Mouse (Mus musculus): ENCODE results near the gene Hist1h2bh. TPM values are rescaled to one million over a fixed set of nuclear protein-coding genes. Genes with fewer than 3 reads are reported as not detected.
A peak's percentile ranks its signal among the peaks of the same experiment; 100 is the strongest.
"Not testable (repeated sequence)": the region's sequence is repeated elsewhere in the genome, so short reads cannot be mapped to it uniquely, and the experiment has no call there.

The Hist1h2bh gene
- polyA plus RNA-seq, 2 experiments: 1.4 to 6.7 TPM

GRCm38 (mm10) chr13:23542225-23542980 lies 789 bp downstream of the Hist1h2bh start:
- DNase-seq (ENCODE audit: low read depth in 3 of 3, low spot score in 3 of 3); H3K9me3 ChIP-seq (ENCODE audit: control insufficient read depth, low read length); H3K27me3 ChIP-seq (ENCODE audit: control insufficient read depth, insufficient read depth, low read length); H3K36me3 ChIP-seq (replicated peaks; ENCODE audit: control insufficient read depth, insufficient read depth, low read depth): not testable (repeated sequence)
- peak overlapping the region; percentile 99 for H3K27ac ChIP-seq
- H3K9ac ChIP-seq (replicated peaks): peak overlapping the region; percentile 96
- H3K4me1 ChIP-seq (replicated peaks; ENCODE audit: control insufficient read depth in 2 of 2, insufficient read depth in 2 of 2, low read length in 1 of 2): peaks cover 9 to 18% of the 10 kb centered on the region in 2 experiments
- TF ChIP-seq EP300 (IDR thresholded peaks at IDR 0.05; ENCODE audit: low read depth): peak; percentile 4; the same call in 1 of the 2 replicates
- H3K4me2 ChIP-seq (ENCODE audit: low read depth): peak overlapping the region; percentile 90
- 0 out of 2 replicates have a peak, but pooled peaks have one; percentile 1 for ATAC-seq (ENCODE audit: insufficient read depth)
- H3K4me3 ChIP-seq (ENCODE audit: insufficient read depth in 1 of 2, low read depth in 2 of 2, low read length in 2 of 2): peak overlapping the region; percentile 66 to 75
- 4% methylated on average over 3 of the region's 3 CpGs for whole genome bisulfite sequencing (ENCODE audit: insufficient replicate concordance)

GRCm38 (mm10) chr13:23541497-23541896 lies 1.7 kb downstream of the Hist1h2bh start:
- DNase-seq (ENCODE audit: low read depth in 3 of 3, low spot score in 3 of 3): no peak
- TF ChIP-seq EP300 (IDR thresholded peaks at IDR 0.05; ENCODE audit: low read depth): no peak
- no peak for TF ChIP-seq CTCF (IDR thresholded peaks at IDR 0.05; ENCODE audit: low read depth)
- H3K4me2 ChIP-seq (ENCODE audit: low read depth): peak overlapping the region; percentile 90
- H3K9me3 ChIP-seq (ENCODE audit: control insufficient read depth, low read length): no peaks in the 10 kb centered on the region
- WGBS (ENCODE audit: insufficient replicate concordance): 61% methylated on average over 3 of the region's 3 CpGs
- H3K4me1 ChIP-seq (replicated peaks; ENCODE audit: control insufficient read depth in 2 of 2, insufficient read depth in 2 of 2, low read length in 1 of 2): peaks cover 17 to 24% of the 10 kb centered on the region in 2 experiments
- no peaks in the 10 kb centered on the region for H3K27me3 ChIP-seq (ENCODE audit: control insufficient read depth, insufficient read depth, low read length)
- H3K4me3 ChIP-seq (ENCODE audit: insufficient read depth in 1 of 2, low read depth in 2 of 2, low read length in 2 of 2): peak overlapping the region in 1 of 2 experiments; percentile 66; a peak in 3 of 4 replicates
- ATAC-seq (ENCODE audit: insufficient read depth): no peak
- H3K27ac ChIP-seq: peak overlapping the region; percentile 76
- H3K36me3 ChIP-seq (replicated peaks; ENCODE audit: control insufficient read depth, insufficient read depth, low read depth): no peaks in the 10 kb centered on the region
- peak overlapping the region; percentile 65 for H3K9ac ChIP-seq (replicated peaks)

- Histone ChIP-seq H3K9ac (replicated peaks) (peak overlapping the region; percentile 53), H3K4me1 (replicated peaks; ENCODE audit: control insufficient read depth in 2 of 2, insufficient read depth in 2 of 2, low read length in 1 of 2) (peaks cover 17 to 21% of the 10 kb centered on the region in 2 experiments), H3K27ac (peak overlapping the region; percentile 100)
- not testable (repeated sequence) for H3K4me2 ChIP-seq (ENCODE audit: low read depth); H3K36me3 ChIP-seq (replicated peaks; ENCODE audit: control insufficient read depth, insufficient read depth, low read depth); H3K4me3 ChIP-seq (ENCODE audit: insufficient read depth in 1 of 2, low read depth in 2 of 2, low read length in 2 of 2); DNase-seq (ENCODE audit: low read depth in 3 of 3, low spot score in 3 of 3); H3K9me3 ChIP-seq (ENCODE audit: control insufficient read depth, low read length); ATAC-seq (ENCODE audit: insufficient read depth); H3K27me3 ChIP-seq (ENCODE audit: control insufficient read depth, insufficient read depth, low read length)
- WGBS (ENCODE audit: insufficient replicate concordance): 79% methylated on average over 1 of the region's 1 CpGs
These were observed 3.4 kb downstream of the Hist1h2bh start for GRCm38 (mm10) chr13:23539821-23540220.

- ATAC-seq (ENCODE audit: insufficient read depth) (no peak), DNase-seq (ENCODE audit: low read depth in 3 of 3, low spot score in 3 of 3) (no peak)
- 72% methylated on average over 5 of the region's 5 CpGs for WGBS (ENCODE audit: insufficient replicate concordance)
- H3K9me3 ChIP-seq (ENCODE audit: control insufficient read depth, low read length): no peaks in the 10 kb centered on the region
- H3K27me3 ChIP-seq (ENCODE audit: control insufficient read depth, insufficient read depth, low read length): no peaks in the 10 kb centered on the region
- H3K36me3 ChIP-seq (replicated peaks; ENCODE audit: control insufficient read depth, insufficient read depth, low read depth): no peaks in the 10 kb centered on the region
- H3K4me1 ChIP-seq (replicated peaks; ENCODE audit: control insufficient read depth in 2 of 2, insufficient read depth in 2 of 2, low read length in 1 of 2): peaks cover 17 to 23% of the 10 kb centered on the region in 2 experiments
- H3K9ac ChIP-seq (replicated peaks): peak overlapping the region; percentile 55
- H3K4me3 ChIP-seq (ENCODE audit: insufficient read depth in 1 of 2, low read depth in 2 of 2, low read length in 2 of 2): no peak overlapping the region
- TF ChIP-seq CTCF (IDR thresholded peaks at IDR 0.05; ENCODE audit: low read depth): no peak
- no peak for TF ChIP-seq EP300 (IDR thresholded peaks at IDR 0.05; ENCODE audit: low read depth)
- peak overlapping the region; percentile 100 for H3K27ac ChIP-seq
- H3K4me2 ChIP-seq (ENCODE audit: low read depth): peak overlapping the region; percentile 95
These were observed 4.9 kb downstream of the Hist1h2bh start for GRCm38 (mm10) chr13:23538249-23538648.

- TF ChIP-seq CTCF (IDR thresholded peaks at IDR 0.05; ENCODE audit: low read depth) (no peak), EP300 (IDR thresholded peaks at IDR 0.05; ENCODE audit: low read depth) (no peak)
- H3K36me3 ChIP-seq (replicated peaks; ENCODE audit: control insufficient read depth, insufficient read depth, low read depth): no peaks in the 10 kb centered on the region
- H3K4me3 ChIP-seq (ENCODE audit: insufficient read depth in 1 of 2, low read depth in 2 of 2, low read length in 2 of 2): peak overlapping the region in 1 of 2 experiments; percentile 74; a peak in 2 of 4 replicates
- DNase-seq (ENCODE audit: low read depth in 3 of 3, low spot score in 3 of 3): no peak
- H3K27me3 ChIP-seq (ENCODE audit: control insufficient read depth, insufficient read depth, low read length): no peaks in the 10 kb centered on the region
- H3K4me2 ChIP-seq (ENCODE audit: low read depth): peak overlapping the region; percentile 95
- peak overlapping the region; percentile 100 for H3K27ac ChIP-seq
- H3K4me1 ChIP-seq (replicated peaks; ENCODE audit: control insufficient read depth in 2 of 2, insufficient read depth in 2 of 2, low read length in 1 of 2): peaks cover 28 to 29% of the 10 kb centered on the region in 2 experiments
- WGBS (ENCODE audit: insufficient replicate concordance): 64% methylated on average over 3 of the region's 3 CpGs
- peak overlapping the region; percentile 94 for H3K9ac ChIP-seq (replicated peaks)
- no peaks in the 10 kb centered on the region for H3K9me3 ChIP-seq (ENCODE audit: control insufficient read depth, low read length)
- ATAC-seq (ENCODE audit: insufficient read depth): no peak
These were observed 6.0 kb downstream of the Hist1h2bh start for GRCm38 (mm10) chr13:23537006-23537710.
